Mouse (Mus musculus): Measurements from ENCODE around the gene Carm1.

- no peak for TF ChIP-seq POLR2A (IDR thresholded peaks at IDR 0.05; ENCODE audit: insufficient read depth, low read length)
- no peak for TF ChIP-seq CTCF (IDR thresholded peaks at IDR 0.05; ENCODE audit: low read depth, low read length)
- no peak for TF ChIP-seq EP300 (IDR thresholded peaks at IDR 0.05; ENCODE audit: insufficient read depth, low read depth, low read length)
Measured at GRCm38 (mm10) chr9:21525142-21525936, 21.4 kb upstream of the Carm1 start.

All from ES-Bruce4 (cell line).